Mouse (Mus musculus) ES-E14 (cell line): ENCODE measurements around the gene Cyp2b19. TPM values are rescaled to one million over a fixed set of nuclear protein-coding genes. Genes with fewer than 3 reads are reported as not detected.
"Not testable (repeated sequence)": the region's sequence is repeated elsewhere in the genome, so short reads cannot be mapped to it uniquely, and the experiment has no call there.

Experiments used
- DNase-seq: peaks from one replicate; pipeline ENCODE4 v3.0.0-alpha.2; 2013; ENCODE audit warnings: low read depth, low spot score
- H3K27ac ChIP-seq: 2 replicates; pipeline ENCODE4 v1.5.1; 2012; ENCODE audit warnings: low read depth, mild to moderate bottlenecking, low read length, moderate library complexity, mixed read lengths; ENCODE audit not compliant: poor library complexity, insufficient read depth, severe bottlenecking
- H3K36me3 ChIP-seq: 2 replicates; pipeline ENCODE4 v1.6.1; 2012; ENCODE audit warnings: mild to moderate bottlenecking, low read length, moderate library complexity, mixed read lengths; ENCODE audit not compliant: control insufficient read depth, poor library complexity, insufficient read depth, severe bottlenecking
- H3K4me1 ChIP-seq, 2 experiments: fragments of 150-350 bp in 1 of 2; sonication (generic) in 1 of 2; 2 replicates each; pipeline ENCODE4 v1.6.1; 2012; ENCODE audit warnings: low read length in 2 of 2, mild to moderate bottlenecking in 1 of 2, mixed read lengths in 1 of 2; ENCODE audit not compliant: control insufficient read depth in 2 of 2, insufficient read depth in 2 of 2, poor library complexity in 1 of 2
- H3K4me3 ChIP-seq, 2 experiments: fragments of 150-350 bp in 1 of 2; sonication (generic) in 1 of 2; 2 replicates each; pipeline ENCODE4 v1.5.1; 2012; ENCODE audit warnings: low read length in 2 of 2, low read depth in 1 of 2, mild to moderate bottlenecking in 1 of 2, mixed read lengths in 1 of 2; ENCODE audit not compliant: insufficient read depth in 1 of 2, poor library complexity in 1 of 2, severe bottlenecking in 1 of 2
- H3K9ac ChIP-seq: 2 replicates; pipeline ENCODE4 v1.6.1; 2012; ENCODE audit warnings: low read depth, mild to moderate bottlenecking, low read length, mixed read lengths; ENCODE audit not compliant: poor library complexity, insufficient read depth, severe bottlenecking
- H3K9me3 ChIP-seq: fragments of 150-350 bp; sonication (generic); 2 replicates; pipeline ENCODE4 v1.6.1; 2012; ENCODE audit warnings: low read depth, mild to moderate bottlenecking, low read length; ENCODE audit not compliant: control insufficient read depth, insufficient read depth
- CHD2 ChIP-seq: IDR thresholded peaks from 2 replicates; pipeline ENCODE4 v1.6.1; 2014; ENCODE audit warnings: mild to moderate bottlenecking, low read depth, low read length, inconsistent platforms
- HCFC1 ChIP-seq: IDR thresholded peaks from 2 replicates; pipeline ENCODE4 v1.6.1; 2012; ENCODE audit warnings: low read length, inconsistent platforms, borderline replicate concordance; ENCODE audit not compliant: insufficient read depth
- MAFK ChIP-seq: IDR thresholded peaks from 2 replicates; pipeline ENCODE4 v1.6.1; 2014; ENCODE audit warnings: mild to moderate bottlenecking, low read depth, low read length, inconsistent platforms; ENCODE audit not compliant: insufficient read depth
- ZC3H11A ChIP-seq: IDR thresholded peaks from 2 replicates; pipeline ENCODE4 v1.6.1; 2012; ENCODE audit warnings: low read depth, mild to moderate bottlenecking, inconsistent platforms, low read length, borderline replicate concordance
- ZNF384 ChIP-seq: IDR thresholded peaks from 2 replicates; pipeline ENCODE4 v1.6.1; 2012; ENCODE audit warnings: low read depth, low read length, inconsistent platforms
- in situ Hi-C, 2 experiments: fragments of 600-800 bp; cut with MboI; formaldehyde crosslinking; loops; one replicate each; pipeline ENCODE4 v1.15.1; 2025; ENCODE audit warnings: low sequenced_read_pairs in 2 of 2, inconsistent platforms in 1 of 2; ENCODE audit not compliant: unreplicated experiment in 2 of 2
- total RNA-seq: library from RNA; depleted of rRNA; stranded (reverse); fragments of 300-350 nt; gene quantifications from 2 replicates; pipeline ENCODE4 v1.2.3, GENCODE M21; 2012

Cyp2b19 gene
- total RNA-seq, 1 experiment: not detected

DNA sequence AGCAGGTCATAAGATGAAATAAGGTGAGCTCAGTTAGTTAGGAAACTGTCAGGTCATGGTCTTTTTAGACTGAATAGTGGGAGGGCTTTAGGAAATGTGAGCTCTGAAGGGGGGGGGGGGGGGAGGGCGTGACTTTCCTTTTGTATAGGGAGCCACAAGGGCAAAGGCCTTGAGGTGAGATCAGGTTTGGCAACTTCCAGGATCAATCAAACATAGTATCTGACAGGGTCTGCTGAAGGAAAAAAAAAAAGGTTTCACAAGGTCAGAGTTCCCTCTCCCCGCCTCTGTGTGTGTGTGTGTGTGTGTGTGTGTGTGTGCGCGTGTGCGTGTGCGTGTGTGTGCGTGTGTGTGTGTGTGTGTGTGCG is 24.8 kb downstream of the Cyp2b19 start:
- TF ChIP-seq ZNF384 (peak; percentile 70), HCFC1 (no peak)
- H3K9ac ChIP-seq: no peak overlapping the region
- in situ Hi-C loops: no loop called here
- H3K27ac ChIP-seq: peak overlapping the region; percentile 65; the same call in 1 of the 2 replicates
- H3K9me3 ChIP-seq: no peaks in the 10 kb centered on the region
- DNase-seq: no peak
- H3K4me3 ChIP-seq: no peak overlapping the region
- H3K4me1 ChIP-seq: peaks cover 9 to 22% of the 10 kb centered on the region in 2 experiments
- H3K36me3 ChIP-seq: no peaks in the 10 kb centered on the region

GRCm38 (mm10) chr7:26783163-26783562 is 26.2 kb downstream of the Cyp2b19 start:
- H3K27ac ChIP-seq: no peak overlapping the region
- TF ChIP-seq ZNF384: no peak
- TF ChIP-seq ZC3H11A: no peak
- TF ChIP-seq CHD2: no peak
- TF ChIP-seq HCFC1: no peak
- TF ChIP-seq MAFK: no peak
- peaks cover 9 to 24% of the 10 kb centered on the region in 2 experiments for H3K4me1 ChIP-seq
- no peaks in the 10 kb centered on the region for H3K36me3 ChIP-seq
- H3K4me3 ChIP-seq: no peak overlapping the region
- no peak for DNase-seq
- in situ Hi-C loops: no loop called here
- no peak overlapping the region for H3K9ac ChIP-seq
- no peaks in the 10 kb centered on the region for H3K9me3 ChIP-seq

- H3K4me3 ChIP-seq, H3K9me3 ChIP-seq, H3K27ac ChIP-seq, H3K9ac ChIP-seq, in situ Hi-C loops, DNase-seq, H3K36me3 ChIP-seq: not testable (repeated sequence)
- peaks cover 9 to 20% of the 10 kb centered on the region in 2 experiments for H3K4me1 ChIP-seq
Observed at GRCm38 (mm10) chr7:26786013-26786412, 29.1 kb downstream of the Cyp2b19 start.

GRCm38 (mm10) chr7:26789984-26790383 is 33.0 kb downstream of the Cyp2b19 start:
- in situ Hi-C loops: no loop called here
- no peak overlapping the region for H3K27ac ChIP-seq
- no peak overlapping the region for H3K9ac ChIP-seq
- peaks cover 6 to 10% of the 10 kb centered on the region in 2 experiments for H3K4me1 ChIP-seq
- no peak overlapping the region for H3K4me3 ChIP-seq
- H3K9me3 ChIP-seq: no peaks in the 10 kb centered on the region
- DNase-seq: no peak
- no peaks in the 10 kb centered on the region for H3K36me3 ChIP-seq
- TF ChIP-seq CHD2: no peak
- no peak for TF ChIP-seq ZNF384
- TF ChIP-seq HCFC1: no peak
- TF ChIP-seq MAFK: no peak
- TF ChIP-seq ZC3H11A: no peak

GRCm38 (mm10) chr7:26800104-26800503 is 43.2 kb downstream of the Cyp2b19 start:
- H3K9ac ChIP-seq: no peak overlapping the region
- no peak overlapping the region for H3K4me3 ChIP-seq
- DNase-seq: no peak
- no peak overlapping the region; the same call in 1 of the 2 replicates for H3K27ac ChIP-seq
- no peaks in the 10 kb centered on the region for H3K9me3 ChIP-seq
- no peak for TF ChIP-seq ZC3H11A
- TF ChIP-seq MAFK: peak; percentile 95
- H3K4me1 ChIP-seq: no peaks in the 10 kb centered on the region
- in situ Hi-C loops: no loop called here
- H3K36me3 ChIP-seq: no peaks in the 10 kb centered on the region
